Mouse (Mus musculus): Measurements from ENCODE around the gene Iqcj.

DNA sequence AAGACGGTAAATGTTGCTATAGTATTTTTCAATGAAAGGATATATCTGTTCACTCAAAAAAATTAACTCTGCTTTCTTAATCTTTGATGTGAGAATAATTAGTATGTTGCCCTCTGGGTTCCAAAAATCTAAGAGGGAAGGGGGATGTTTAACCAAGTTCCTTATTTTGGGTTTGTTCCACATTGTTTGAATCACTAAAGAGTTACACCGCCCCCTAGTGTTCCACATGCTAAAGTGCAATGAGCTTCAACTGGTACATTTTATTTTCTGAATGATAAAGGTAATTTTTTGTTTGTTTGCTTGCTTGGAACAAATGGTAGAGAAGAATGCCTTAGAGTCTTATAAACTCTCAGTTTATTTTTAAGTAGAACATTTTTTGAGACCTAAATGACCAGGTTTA lies 161.5 kb downstream of the Iqcj start:
- TF ChIP-seq POLR2A (IDR thresholded peaks at IDR 0.05; ENCODE audit: low read depth, low read length), result no peak
- TF ChIP-seq CTCF (IDR thresholded peaks at IDR 0.05; ENCODE audit: extremely low read depth, insufficient read depth, insufficient read length, insufficient replicate concordance), result no peak

Data from spleen, adult 2 months (tissue).